Mouse (Mus musculus) layer of hippocampus, adult 11-12 months (tissue): Measurements from ENCODE around the gene L3mbtl2.
A peak's percentile ranks its signal among the peaks of the same experiment; 100 is the strongest.
"Not testable (repeated sequence)": the region's sequence is repeated elsewhere in the genome, so short reads cannot be mapped to it uniquely, and the experiment has no call there.

Source experiments
- DNase-seq: peaks from one replicate; pipeline ENCODE4 v3.0.0; 2022; ENCODE audit warnings: low spot score

L3mbtl2 gene

GRCm38 (mm10) chr15:81663697-81664561 is at the start of gene L3mbtl2:
TSS of gene L3mbtl2 (plus strand) at chr15:81663889.
- peak; percentile 91 for DNase-seq

GRCm38 (mm10) chr15:81649516-81650455 is 13.9 kb upstream of the L3mbtl2 start:
- no peak for DNase-seq

- no peak for DNase-seq
These were observed 13.1 kb upstream of the L3mbtl2 start for GRCm38 (mm10) chr15:81650636-81651035.

GRCm38 (mm10) chr15:81661701-81662100 is 2.0 kb upstream of the L3mbtl2 start:
- no peak for DNase-seq

GRCm38 (mm10) chr15:81663281-81663680 is 408 bp upstream of the L3mbtl2 start:
- DNase-seq: no peak

- DNase-seq: no peak
These were observed 3.3 kb downstream of the L3mbtl2 start for GRCm38 (mm10) chr15:81666957-81667356.

GRCm38 (mm10) chr15:81670231-81670640 is 6.5 kb downstream of the L3mbtl2 start:
- DNase-seq: peak; percentile 51

- DNase-seq: no peak
These were observed 12.9 kb downstream of the L3mbtl2 start for GRCm38 (mm10) chr15:81676637-81677036.

- DNase-seq: no peak
These were observed 16.7 kb downstream of the L3mbtl2 start for GRCm38 (mm10) chr15:81680301-81680805.

- DNase-seq: no peak
These were observed 29.8 kb downstream of the L3mbtl2 start for GRCm38 (mm10) chr15:81693366-81693966.

GRCm38 (mm10) chr15:81693967-81694881 is 30.5 kb downstream of the L3mbtl2 start:
- DNase-seq: peak; percentile 79

- DNase-seq: no peak
These were observed 31.2 kb downstream of the L3mbtl2 start for GRCm38 (mm10) chr15:81694891-81695290.

GRCm38 (mm10) chr15:81697175-81697574 is 33.5 kb downstream of the L3mbtl2 start, which contains the start of gene Chadl:
TSS of gene Chadl (minus strand) at chr15:81697287.
- DNase-seq: peak; percentile 52

GRCm38 (mm10) chr15:81697847-81698246 is 34.2 kb downstream of the L3mbtl2 start:
- DNase-seq: peak; percentile 57

GRCm38 (mm10) chr15:81698532-81698931 is 34.8 kb downstream of the L3mbtl2 start:
- no peak for DNase-seq

GRCm38 (mm10) chr15:81700161-81700560 is 36.5 kb downstream of the L3mbtl2 start:
- no peak for DNase-seq

- no peak for DNase-seq
These were observed 36.9 kb downstream of the L3mbtl2 start for GRCm38 (mm10) chr15:81700601-81701000.

- not testable (repeated sequence) for DNase-seq
These were observed 37.7 kb downstream of the L3mbtl2 start for GRCm38 (mm10) chr15:81701350-81701749.

- no peak for DNase-seq
These were observed 38.8 kb downstream of the L3mbtl2 start for GRCm38 (mm10) chr15:81702306-81703093.

GRCm38 (mm10) chr15:81703094-81703489 is 39.4 kb downstream of the L3mbtl2 start:
- no peak for DNase-seq
